8 mouse cellular contexts compared by ENCODE assay signal in the genomic region with DNA sequence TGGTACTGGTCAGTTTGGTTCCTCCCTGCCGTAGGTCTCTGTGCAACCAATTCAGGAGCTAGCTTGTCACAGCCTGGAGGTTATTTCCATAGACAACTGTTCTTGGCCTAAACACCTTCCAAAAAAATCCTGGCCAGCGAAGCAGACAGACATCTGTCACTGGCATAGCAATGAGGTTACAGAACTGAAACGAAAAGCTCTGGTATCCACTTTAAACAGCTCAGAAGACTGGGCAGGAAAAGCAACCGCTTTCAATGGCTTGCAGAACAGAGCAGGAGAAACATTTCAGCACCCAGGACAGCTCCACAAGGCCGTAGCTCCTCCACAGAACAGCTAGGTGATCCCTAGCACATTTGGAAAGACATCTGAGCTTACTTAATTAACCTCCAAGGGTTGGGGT.
DNase-seq lines count a peak whose midpoint lies in the region; ATAC-seq and TF ChIP-seq lines count a peak whose summit lies in the region.

No protein-coding gene starts in this region.

- H3K4me2 ChIP-seq in limb, embryonic 14.5 days (replicated peaks; ENCODE audit: low read depth, low read length, severe bottlenecking): no peak overlapping the region

- H3K36me3 ChIP-seq in thymus, adult 2 months (ENCODE audit: control insufficient read depth, insufficient read depth, low read length): no peaks in the 10 kb centered on the region
- H3K36me3 ChIP-seq in limb, embryonic 14.5 days (ENCODE audit: control insufficient read depth, insufficient read depth, low read length): no peaks in the 10 kb centered on the region

- H3K27ac ChIP-seq in thymus, adult 2 months (ENCODE audit: control insufficient read depth, insufficient read depth, low read length): no peak overlapping the region
- no peak overlapping the region for H3K27ac ChIP-seq in limb, embryonic 14.5 days (replicated peaks; ENCODE audit: low read depth, low read length)

- no peak overlapping the region for H3K4me3 ChIP-seq in thymus, adult 2 months (ENCODE audit: control insufficient read depth, insufficient read depth, low read length)
- no peak overlapping the region for H3K4me3 ChIP-seq in limb, embryonic 14.5 days (replicated peaks; ENCODE audit: low read length)

- H3K9ac ChIP-seq in limb, embryonic 14.5 days (ENCODE audit: low read depth, low read length, severe bottlenecking): no peak overlapping the region

- WGBS in thymus, adult 2 months: 41% methylated on average over 5 of the region's 5 CpGs
- 38% methylated on average over 5 of the region's 5 CpGs for WGBS in limb, embryonic 14.5 days

- no peak for TF ChIP-seq CTCF in thymus, adult 2 months (IDR thresholded peaks at IDR 0.05; ENCODE audit: borderline replicate concordance, control insufficient read depth, extremely low read depth, insufficient read depth, low read length, poor library complexity)

- TF ChIP-seq POLR2A in thymus, adult 2 months (IDR thresholded peaks at IDR 0.05; ENCODE audit: control insufficient read depth, extremely low read depth, insufficient read depth, low read length, poor library complexity): no peak
- no peak for TF ChIP-seq POLR2A in limb, embryonic 14.5 days (IDR thresholded peaks at IDR 0.05; ENCODE audit: borderline replicate concordance, extremely low read depth, insufficient read depth, insufficient read length)

- intact Hi-C loops in gastrocnemius, postnatal 14 days (cut with DNase I; ENCODE audit: low total_unique reads): no loop called here

- DNase-seq in gastrocnemius, postnatal 14 days: peak; percentile 41
- no peak for DNase-seq in gastrocnemius, adult 18-20 months (ENCODE audit: low spot score)
- peak; percentile 21 for DNase-seq in thymus, adult 2 months
- no peak for DNase-seq in thymus, adult 18-20 months
- DNase-seq in embryo, embryonic 11.5 days (ENCODE audit: low read depth, low spot score): peak; percentile 71
- DNase-seq in limb, embryonic 14.5 days (ENCODE audit: low spot score): peak; percentile 89
- DNase-seq in testis, postnatal 10 days (ENCODE audit: low spot score): peak; percentile 79
- DNase-seq in right cerebral cortex, adult 2 months (ENCODE audit: low spot score in 2 of 2): no peak

- ATAC-seq in limb, embryonic 14.5 days (ENCODE audit: low FRiP score, low read depth): no peak

- H3K9me3 ChIP-seq in limb, embryonic 14.5 days (ENCODE audit: control insufficient read depth, low read length): no peaks in the 10 kb centered on the region

- H3K4me1 ChIP-seq in thymus, adult 2 months (replicated peaks; ENCODE audit: control insufficient read depth, insufficient read depth, low read length): no peaks in the 10 kb centered on the region
- no peaks in the 10 kb centered on the region for H3K4me1 ChIP-seq in limb, embryonic 14.5 days (ENCODE audit: control insufficient read depth, insufficient read depth, low read length)

- H3K27me3 ChIP-seq in thymus, adult 2 months (ENCODE audit: control insufficient read depth, insufficient read depth, low read length): no peaks in the 10 kb centered on the region
- no peaks in the 10 kb centered on the region for H3K27me3 ChIP-seq in limb, embryonic 14.5 days (ENCODE audit: control insufficient read depth, insufficient read depth, low read length)

Comparison
In these comparisons a context has a peak if more than half of its experiments do, and no peak if none do; other contexts are left out.
1. DNase-seq: peak in gastrocnemius, postnatal 14 days (single experiment), thymus, adult 2 months (single experiment), embryo, embryonic 11.5 days (single experiment), limb, embryonic 14.5 days (single experiment) and testis, postnatal 10 days (single experiment); none in gastrocnemius, adult 18-20 months (single experiment), thymus, adult 18-20 months (0 of 2) and right cerebral cortex, adult 2 months (0 of 2).